Mouse (Mus musculus): ENCODE data around the gene Eef2kmt.

- no peak for TF ChIP-seq CTCF (IDR thresholded peaks at IDR 0.05; ENCODE audit: insufficient read depth, low read length)
- no peak for TF ChIP-seq POLR2A (IDR thresholded peaks at IDR 0.05; ENCODE audit: borderline replicate concordance, extremely low read depth, low read depth, low read length)
Measured at GRCm38 (mm10) chr16:5206051-5206450, 49.7 kb downstream of the Eef2kmt start.

All from lung, adult 2 months (tissue).